Mouse (Mus musculus) layer of hippocampus, adult 11-12 months (tissue): ENCODE data around the gene C2.
A peak's percentile ranks its signal among the peaks of the same experiment; 100 is the strongest.

Experiments
- DNase-seq: peaks from one replicate; pipeline ENCODE4 v3.0.0; 2022; ENCODE audit warnings: low spot score

The C2 gene

DNA sequence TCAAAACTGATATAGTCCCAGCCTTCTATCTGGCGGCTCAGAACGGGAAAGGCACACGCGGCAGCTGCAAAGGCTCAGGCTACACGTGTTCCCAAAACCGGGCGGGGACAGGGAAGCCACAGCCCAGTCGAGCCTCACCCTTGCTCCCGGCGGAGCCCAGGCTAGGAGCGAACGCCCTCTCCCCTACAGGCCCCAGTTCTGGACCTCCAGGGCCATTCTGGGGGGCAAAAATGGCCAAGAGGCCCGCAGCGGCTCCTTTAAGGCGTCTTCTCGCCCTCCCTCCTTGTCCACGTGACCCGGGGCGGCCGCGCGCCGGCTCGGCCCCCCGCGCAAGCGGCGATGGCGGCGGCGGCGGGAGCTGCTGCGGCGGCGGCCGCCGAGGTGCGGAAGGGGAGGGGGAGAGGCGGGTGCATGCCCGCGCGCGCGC is at the start of gene C2, which contains the start of gene Ehmt2:
C2 (minus strand) TSS at position 106 of the 427 bp plus-strand sequence.
Ehmt2 (plus strand) TSS at position 310 of the 427 bp plus-strand sequence.
- peak; percentile 78 for DNase-seq

- no peak for DNase-seq
Measured at GRCm38 (mm10) chr17:34947606-34948005, 49.5 kb upstream of the C2 start.

DNA sequence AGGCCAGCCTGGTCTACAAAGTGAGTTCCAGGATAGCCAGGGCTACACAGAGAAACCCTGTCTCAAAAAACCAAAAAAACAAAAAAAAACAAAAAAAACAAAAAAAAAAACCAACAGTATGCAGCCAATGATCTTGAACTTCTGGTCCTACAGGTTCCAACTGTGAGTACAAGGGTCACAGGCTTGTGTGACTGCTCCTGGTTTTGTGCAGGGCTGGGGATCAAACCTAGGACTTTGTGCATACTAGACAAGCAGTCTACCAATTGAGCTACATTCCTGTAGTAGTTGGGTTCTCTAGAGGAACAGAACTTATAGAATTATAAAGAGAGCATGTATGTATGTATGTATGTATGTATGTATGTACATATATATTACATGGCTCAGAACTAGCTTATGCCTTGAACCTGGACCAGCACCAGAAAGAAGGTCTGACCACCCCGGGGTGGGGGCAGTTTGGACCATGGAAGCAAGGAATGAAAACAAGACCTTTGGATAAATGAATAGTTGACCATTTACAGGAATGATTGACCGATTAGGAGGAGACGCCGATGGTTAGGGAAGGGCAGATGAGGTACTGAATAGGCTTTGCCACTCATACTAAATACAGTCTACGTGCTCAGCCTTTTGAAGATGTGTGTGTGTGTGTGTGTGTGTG is 48.5 kb upstream of the C2 start:
- DNase-seq: no peak

DNA sequence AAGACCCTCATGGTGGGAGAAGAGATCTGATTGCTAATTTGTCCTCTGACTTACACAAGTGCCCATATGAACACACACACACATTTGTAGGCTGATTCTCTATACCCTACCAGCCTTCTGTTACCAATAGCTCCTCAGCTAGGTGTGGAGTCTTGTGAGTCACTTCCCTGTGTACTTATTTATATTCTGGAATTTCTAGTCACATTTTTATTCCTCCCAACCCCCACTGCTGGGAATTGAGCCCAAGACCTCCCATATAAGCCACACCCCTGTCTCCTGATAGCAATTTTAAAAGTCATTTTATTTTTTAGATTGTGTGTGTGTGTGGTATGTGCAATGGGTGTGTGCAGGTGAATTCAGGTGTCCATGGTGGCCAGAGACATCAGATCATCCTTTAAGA is 46.3 kb upstream of the C2 start:
- no peak for DNase-seq

- no peak for DNase-seq
Measured at GRCm38 (mm10) chr17:34943128-34943815, 45.2 kb upstream of the C2 start.

- DNase-seq: no peak
Measured at GRCm38 (mm10) chr17:34941344-34942041, 43.4 kb upstream of the C2 start.

DNA sequence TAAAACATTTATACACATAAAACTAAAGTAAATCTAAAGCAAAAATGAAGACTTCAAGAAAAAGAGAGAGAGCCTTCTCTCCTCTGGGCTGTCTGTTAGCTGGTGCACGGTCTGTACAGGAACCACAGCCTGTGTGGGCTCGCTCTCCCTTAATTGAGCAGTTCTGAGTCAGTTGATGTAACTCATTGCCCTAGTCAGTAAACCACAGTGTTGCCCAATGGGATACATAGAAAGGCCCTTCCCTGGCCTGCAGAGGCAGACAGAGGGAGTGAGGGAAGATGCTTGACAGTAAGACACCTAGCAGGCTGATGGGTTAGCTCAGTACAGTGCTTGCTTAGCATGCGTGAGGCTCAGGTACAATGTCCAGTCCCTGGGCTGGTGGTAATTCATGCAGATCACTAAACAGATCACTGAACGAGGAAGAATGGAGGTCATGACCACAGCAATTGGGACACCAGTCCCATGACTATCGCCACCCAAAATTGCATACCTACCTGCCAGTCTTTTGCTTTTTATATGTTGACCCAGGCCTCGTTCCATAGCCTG is 40.0 kb upstream of the C2 start:
- no peak for DNase-seq

DNA sequence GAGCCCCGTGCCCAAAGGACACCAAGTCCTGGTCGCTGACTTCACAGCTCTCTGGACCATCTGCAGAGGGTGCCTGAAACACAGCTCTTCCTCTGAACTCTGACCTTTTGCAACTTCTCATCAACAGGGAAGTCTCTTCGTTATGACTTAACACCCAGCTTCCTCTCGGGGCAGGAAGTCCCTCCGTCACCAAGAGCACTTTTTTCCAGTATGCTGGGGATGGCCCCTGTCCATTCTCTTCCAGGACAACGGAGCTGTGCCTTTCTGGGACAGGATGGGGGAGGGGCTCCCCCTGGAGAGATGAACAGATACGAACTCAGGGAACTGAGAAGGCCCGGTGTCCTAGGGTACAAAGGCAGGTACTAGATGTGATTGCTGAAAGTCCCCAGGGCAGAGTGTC is 36.8 kb upstream of the C2 start:
- no peak for DNase-seq

- DNase-seq: no peak
Measured at GRCm38 (mm10) chr17:34934031-34934430, 36.0 kb upstream of the C2 start.

DNA sequence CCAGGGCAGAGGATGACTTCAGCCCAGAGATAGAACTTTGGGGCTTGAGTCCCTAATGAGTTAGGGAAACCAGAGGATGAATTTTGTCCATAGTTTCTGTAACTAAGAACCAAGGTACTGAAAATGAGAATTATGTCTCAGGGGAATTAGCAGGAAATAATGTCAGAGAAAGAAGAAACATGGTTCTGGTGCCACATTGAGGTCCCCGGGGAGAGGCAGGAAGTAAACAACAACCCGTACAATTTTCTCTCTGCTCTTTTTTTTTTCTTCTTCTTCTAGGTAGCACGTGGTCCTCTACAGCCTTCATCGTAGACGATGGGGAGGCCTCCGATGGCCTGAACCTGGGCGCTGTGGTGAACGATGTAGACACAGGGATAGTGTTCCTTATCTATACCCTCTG is 34.2 kb upstream of the C2 start:
- DNase-seq: no peak

DNA sequence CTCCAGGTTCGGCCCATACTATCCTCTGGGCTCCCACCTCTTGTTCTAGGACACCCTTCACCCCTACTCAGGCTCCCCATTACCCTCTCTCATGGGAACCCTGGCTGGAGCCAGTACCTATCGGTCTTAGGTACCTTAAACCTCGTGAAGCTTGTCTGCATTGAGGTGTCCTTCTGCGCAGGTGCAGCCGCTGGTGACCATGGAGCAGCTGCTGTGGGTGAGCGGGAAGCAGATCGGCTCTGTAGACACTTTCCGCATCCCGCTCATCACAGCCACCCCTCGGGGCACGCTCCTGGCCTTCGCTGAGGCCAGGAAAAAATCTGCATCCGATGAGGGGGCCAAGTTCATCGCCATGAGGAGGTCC is 33.7 kb upstream of the C2 start:
- DNase-seq: no peak

DNA sequence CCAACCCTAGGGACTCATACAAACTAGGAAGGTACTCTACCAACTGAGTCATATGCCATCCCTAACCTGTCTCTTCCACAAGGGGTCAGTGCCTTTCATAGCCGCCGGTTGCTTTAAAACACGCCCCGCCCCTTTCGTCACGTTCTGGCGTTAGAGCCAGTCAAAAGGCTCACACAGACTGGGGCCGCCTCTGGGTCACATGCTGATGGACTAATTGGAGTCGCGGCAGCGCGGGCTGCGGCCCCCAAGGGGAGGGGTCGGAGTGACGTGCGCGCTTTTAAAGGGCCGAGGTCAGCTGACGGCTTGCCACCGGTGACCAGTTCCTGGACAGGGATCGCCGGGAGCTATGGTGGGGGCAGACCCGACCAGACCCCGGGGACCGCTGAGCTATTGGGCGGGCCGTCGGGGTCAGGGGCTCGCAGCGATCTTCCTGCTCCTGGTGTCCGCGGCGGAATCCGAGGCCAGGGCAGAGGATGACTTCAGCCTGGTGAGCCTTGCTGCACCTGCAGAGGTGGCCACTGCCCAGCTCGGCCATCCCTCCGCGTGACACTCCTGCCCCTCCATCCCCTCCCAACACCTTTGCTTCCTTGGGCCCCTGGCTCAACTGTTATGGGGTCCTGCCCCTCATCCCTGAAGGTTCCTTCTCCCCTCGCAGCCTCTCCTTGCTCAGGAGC is 33.1 kb upstream of the C2 start, which contains the start of gene Neu1:
Neu1 (plus strand) TSS at position 193 of the 674 bp plus-strand sequence.
- DNase-seq: peak; percentile 99

GRCm38 (mm10) chr17:34928841-34929240 is 30.8 kb upstream of the C2 start:
- no peak for DNase-seq

DNA sequence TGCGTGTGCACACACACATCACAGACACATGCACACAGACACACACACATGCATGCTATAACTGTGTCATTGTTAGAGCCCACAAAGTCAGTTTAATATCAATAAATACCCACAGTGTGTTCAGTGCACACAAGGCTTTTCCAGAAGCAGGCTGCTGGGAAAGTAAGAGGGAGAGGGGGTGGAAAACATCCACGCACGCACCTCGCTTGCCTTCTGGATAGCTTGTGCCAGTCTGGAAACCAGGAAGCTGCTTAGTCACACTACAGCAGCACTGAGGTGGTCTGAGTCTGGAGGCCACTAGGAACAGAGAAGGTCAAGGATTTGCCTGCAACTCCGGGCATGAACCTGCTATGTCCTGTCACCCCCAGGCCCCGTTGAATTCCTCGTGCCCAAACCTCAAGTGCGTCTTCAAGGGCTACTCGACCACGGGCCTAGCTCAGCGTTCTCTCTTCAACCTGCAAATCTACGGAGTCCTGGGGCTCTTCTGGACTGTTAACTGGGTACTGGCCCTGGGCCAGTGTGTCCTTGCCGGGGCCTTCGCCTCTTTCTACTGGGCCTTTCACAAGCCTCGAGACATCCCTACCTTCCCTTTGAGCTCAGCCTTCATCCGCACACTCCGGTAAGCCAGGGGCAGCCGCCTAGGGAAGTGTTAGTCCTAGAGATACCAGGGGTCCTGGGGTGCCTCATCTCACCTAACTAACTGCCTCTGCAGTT is 29.4 kb upstream of the C2 start:
- DNase-seq: no peak

DNA sequence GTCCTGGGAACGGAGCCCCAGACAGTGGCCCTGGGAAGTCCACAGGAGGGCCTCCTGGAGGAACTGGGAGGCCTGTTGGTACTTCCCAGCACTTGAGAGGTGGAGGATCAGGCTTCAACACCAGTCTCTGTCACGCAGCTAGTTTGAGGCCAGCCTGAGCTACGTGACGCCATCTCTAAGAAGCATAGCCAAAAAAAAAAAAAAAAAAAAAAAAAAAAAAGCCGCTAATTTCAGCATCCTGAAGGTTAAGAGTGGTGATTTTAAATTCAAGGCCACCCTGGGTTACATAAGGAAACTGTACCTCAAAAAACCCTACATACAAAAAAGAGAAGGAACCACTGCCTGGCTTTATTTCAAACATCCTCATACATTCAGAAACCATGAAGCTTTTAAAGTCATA is 26.2 kb upstream of the C2 start:
- DNase-seq: no peak

DNA sequence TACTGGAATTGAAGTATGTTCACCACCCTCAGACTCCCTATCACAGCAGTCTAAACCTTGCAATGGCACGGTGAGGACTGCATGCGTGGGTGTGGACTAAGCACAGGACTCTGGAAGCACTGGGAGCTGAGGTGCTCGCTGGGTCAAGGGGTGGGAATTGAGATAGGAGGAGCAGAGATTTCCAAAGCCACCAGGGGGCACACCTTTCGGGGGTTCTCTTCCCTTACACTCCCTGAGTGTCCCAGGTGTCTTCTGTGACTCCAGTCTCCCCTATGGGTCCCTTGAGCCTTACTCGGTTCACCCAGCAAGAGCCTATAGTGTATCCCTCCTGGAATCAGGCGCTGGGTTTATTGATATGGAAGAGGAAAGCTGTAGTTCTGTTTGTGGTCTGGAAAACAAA is 24.9 kb upstream of the C2 start:
- no peak for DNase-seq

DNA sequence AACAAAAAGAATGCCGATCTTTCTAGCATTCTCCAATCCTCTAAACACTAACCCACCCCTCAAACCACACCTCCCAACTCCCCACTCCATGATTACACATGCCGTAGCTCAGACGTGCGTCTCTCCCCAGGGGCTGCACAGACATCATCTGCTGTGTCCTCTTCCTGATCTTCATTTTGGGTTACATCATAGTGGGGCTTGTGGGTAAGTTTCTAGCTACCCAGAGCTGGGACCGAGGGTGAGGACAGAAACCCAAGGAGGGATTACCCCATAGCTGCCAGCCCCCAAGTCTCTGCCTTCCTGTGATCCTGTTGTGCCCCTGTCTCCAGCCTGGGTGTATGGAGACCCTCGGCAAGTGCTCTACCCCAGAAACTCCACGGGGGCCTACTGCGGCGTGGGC is 19.1 kb upstream of the C2 start:
- no peak for DNase-seq

DNA sequence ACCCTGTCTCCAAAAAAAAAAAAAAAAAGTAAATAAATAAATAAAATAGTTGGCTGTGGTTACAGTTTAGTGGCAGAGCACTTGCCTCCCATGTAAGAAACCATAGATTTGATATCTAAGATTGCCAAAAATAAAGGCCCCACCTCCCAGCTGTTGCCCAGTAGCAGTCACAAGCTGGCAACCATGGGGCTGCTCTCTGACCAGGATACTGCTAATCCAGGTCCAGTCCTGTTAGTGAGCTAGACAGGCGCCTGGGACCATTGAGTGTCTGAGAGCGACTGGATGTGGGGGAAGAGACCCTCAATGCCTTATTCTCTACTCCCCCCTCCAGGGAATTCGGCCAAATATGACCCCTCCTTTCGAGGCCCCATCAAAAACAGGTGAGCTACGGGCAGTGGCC is 18.3 kb upstream of the C2 start:
- DNase-seq: no peak

- DNase-seq: no peak
Measured at GRCm38 (mm10) chr17:34915410-34915831, 17.4 kb upstream of the C2 start.

GRCm38 (mm10) chr17:34913930-34914665 is 16.0 kb upstream of the C2 start, which contains the start of gene Slc44a4:
Gene Slc44a4 (plus strand): TSS chr17:34914466.
- no peak for DNase-seq

DNA sequence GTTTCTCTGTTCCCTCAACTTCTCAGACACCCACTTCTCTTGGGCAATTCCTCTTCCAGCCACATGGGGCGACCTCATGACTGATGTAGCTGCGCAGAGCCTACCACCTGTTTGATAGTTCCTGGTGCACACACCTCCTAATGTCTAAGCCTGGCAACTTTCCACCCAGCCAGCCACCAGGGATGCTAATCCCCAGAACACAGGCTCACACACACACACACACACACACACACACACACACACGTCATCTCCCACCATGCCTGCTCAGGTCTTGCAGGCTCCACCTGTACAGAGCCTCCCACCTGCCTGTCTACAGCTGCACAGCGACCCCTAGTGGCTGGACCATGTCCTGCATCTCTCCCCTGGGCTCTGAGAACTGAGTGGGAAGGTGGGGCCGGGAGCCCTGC is 13.9 kb upstream of the C2 start:
- DNase-seq: peak; percentile 70
